Mouse (Mus musculus): ENCODE measurements around the gene Guk1.
A peak's percentile ranks its signal among the peaks of the same experiment; 100 is the strongest.

Guk1 gene

DNA sequence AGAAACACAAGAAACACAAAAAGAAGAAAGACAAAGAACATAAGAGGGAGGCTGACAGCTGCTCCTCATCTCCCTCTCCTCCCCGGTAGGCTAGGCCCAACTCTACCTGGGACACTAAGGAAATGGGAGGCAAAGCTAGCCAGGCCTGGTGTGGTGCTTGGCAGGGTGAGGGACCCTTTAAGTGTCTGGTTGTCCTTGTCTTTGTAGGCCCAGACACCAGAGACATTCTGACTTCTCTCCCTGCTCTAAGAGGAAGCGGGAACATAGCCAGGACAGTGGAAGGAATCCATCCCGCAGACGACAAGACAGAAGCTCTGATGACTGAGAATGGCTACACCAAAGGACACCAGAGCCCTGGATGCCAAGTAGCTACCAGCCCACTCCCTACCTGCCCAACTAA, 18.0 kb upstream of the Guk1 start:
- DNase-seq = no peak

- DNase-seq = no peak
Observed at GRCm38 (mm10) chr11:59209580-59209979, 17.6 kb upstream of the Guk1 start.

DNA sequence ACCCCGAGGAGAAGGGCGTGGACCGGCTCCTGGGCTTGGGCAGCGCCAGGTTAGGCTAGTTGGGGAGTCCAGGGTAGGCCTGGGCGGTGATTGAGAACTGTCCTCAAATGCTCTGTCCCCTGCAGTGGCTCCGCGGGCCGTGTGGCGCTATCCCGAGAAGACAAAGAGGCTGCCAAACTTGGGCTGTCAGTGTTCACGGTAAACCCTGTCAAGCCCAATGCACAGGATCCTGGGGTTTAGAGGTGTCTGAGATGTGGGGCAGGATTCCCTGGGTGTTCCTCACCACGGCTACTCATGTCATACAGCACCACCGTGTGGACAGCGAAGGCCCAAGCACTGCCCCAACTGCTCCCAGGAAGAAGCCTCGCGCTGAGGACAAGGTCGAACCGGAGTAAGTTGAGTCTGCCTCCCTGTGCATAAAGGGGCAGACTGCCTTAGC, 17.0 kb upstream of the Guk1 start:
- DNase-seq = peak; percentile 57

- DNase-seq = peak; percentile 93
Observed at GRCm38 (mm10) chr11:59208153-59208831, 16.3 kb upstream of the Guk1 start, which contains the start of gene 2310033P09Rik. 2310033P09Rik (plus strand) TSS chr11:59208321.

GRCm38 (mm10) chr11:59202081-59202995, 10.3 kb upstream of the Guk1 start, which contains the start of gene Mrpl55:
Mrpl55 (plus strand) TSS chr11:59202486.
- DNase-seq = peak; percentile 89

- no peak for DNase-seq
Observed at GRCm38 (mm10) chr11:59201216-59202002, 9.4 kb upstream of the Guk1 start.

GRCm38 (mm10) chr11:59196230-59196629, 4.2 kb upstream of the Guk1 start:
- DNase-seq = no peak

DNA sequence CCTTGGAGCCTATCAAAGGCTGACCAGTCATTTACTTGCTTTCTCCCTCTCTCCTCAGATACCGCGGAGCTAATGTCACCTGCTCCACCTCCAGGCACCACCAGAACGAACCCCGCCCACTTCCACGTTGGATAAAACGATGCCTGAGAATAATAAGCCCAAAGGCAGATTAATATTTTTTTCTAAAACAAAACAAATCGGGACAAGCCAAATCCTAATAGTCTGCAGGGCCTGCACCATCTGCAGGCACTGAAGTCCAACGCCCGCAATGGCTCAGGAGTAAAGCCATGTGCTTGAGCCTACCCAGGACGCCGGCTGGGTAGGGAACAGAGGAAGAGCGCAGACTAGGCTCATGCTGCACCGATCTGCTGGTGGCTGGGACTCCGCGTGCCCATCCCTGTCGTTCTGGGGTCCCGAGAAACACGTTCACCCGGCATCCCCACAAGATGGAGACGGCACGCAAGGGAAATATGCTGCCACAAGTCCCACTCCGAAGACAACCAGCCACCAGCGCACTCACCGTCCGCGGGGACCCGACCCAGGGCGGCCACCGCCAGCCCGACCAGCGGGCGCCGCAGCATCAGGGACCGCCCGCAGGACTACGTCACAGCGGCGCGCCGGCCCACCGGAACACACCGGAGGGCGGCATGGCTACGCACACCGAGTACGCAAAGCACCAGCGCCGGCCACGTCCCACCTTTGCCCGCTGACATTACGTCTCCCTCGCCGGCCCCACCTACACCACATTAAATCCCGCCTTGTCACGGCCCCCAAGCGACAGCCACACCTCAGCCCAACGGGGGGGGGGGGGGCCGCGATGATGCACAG, 567 bp downstream of the Guk1 start:
- peak; percentile 87 for DNase-seq

DNA sequence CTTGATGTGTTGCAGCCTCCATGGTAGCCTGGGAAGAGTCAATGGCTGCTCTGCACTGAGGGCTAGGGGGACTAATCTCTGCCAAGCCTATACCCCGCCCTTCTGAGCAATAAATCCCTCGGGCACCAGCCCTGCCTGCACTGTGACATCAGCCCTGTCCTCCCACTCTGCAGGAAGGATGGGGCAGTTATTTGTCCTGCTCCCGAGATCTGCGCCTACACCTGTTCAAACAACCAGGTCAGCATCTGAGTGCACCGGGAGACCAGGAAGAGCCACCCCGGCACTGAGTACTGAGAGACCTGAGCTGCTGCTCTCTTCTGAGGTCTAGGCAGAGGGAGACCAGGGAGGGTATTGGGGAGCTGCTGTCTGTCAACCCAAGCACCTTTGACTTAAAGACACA, 4.3 kb downstream of the Guk1 start:
- no peak for DNase-seq

DNA sequence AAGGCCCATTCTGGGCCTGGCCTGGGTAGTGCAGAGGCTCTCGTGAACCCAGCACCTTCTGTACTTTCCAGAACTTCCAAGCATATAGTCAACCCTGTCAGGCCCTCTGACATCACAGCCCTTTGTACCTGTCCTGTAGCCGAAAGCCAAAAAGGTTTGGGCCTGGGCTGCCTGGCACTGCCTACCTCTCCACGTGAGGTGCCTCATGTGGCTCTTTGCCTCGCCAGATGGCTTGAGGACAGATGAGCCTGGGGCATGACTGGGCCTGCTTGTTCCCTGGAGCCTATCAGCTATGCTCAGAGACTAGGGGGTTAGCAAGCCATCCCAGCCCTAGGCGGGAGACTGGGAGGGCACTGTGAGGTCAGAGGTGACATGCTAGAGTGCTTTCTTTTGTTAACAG, 6.5 kb downstream of the Guk1 start:
- no peak for DNase-seq

DNA sequence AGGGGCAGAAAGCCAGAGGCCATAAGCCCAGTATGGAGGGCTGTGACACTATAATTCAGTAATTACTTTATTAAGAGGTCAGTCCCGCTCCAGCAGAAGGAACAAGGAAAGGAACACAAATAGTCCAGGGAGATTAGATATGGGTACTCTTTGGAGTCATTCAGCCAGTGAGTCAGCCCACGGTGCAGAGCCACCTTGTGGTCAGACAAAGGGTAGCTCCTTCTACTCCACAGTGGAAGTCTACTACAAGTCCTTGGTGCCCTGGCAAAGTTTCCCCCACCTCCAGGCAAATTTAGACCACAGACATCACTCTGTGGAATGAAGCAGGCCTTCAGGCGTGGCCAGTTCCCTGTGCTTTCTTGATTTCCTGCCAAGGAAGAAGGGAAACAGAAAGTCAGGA, 8.2 kb downstream of the Guk1 start:
- DNase-seq = peak; percentile 44

DNA sequence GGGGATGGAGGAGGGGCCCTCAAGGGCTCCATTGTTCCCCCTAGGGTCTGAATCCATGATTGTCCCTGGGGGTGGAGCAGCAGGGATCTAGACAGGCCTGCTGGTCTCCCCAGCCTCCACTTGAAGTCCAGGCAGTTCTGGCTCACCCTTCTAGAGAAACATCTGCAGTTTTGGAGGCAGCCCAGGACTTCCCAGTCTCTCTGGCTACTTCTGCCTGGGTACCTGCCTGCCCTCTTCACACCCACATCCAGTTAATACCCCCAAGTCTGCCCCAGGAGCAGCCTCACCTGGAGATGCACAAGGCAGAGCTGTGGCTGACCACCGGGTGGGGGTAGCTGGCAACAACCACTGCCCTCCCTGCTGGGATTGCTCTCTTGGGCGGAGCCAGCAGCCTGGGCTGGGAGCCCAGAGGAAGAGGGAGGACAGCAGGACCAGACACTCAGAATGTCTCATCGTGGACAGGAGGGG, 9.1 kb downstream of the Guk1 start, which contains the start of gene Gjc2:
Gene Gjc2, minus strand, starts transcription at position 350 of the 468 bp plus-strand sequence.
- peak; percentile 33 for DNase-seq

- no peak for DNase-seq
Observed at GRCm38 (mm10) chr11:59176921-59177320, 15.1 kb downstream of the Guk1 start.

GRCm38 (mm10) chr11:59176475-59176874, 15.5 kb downstream of the Guk1 start:
- DNase-seq = no peak

DNA sequence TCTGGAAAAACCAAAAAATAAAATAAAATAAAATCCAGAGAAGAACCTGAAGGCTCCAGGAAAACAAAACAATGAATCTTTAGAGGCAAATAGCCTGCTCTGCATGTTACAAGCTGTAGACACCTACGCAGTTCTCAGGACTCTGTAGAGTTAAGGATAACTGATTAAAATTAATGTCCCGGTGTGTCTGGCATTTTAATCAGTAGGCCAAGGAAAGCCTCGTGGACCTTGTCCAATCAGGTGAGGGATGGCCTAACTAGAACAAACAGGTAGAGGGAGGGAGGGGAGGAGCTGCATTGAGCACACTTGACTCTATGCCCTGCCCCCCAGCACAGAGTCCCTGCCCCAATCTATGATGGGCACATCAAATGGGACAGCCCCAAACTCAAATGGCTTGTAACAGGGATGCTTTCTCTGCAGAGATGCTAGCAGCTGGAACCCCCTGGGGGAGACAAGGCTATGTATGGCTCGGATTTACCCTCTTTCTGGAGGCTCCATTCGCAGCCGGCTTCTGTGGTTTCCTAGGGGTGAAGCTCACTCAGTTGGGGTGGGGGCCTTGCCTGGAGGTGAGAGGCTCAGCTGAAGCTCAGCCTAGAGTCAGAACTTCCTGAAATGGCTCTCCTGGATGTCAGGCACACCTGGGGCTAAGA, 17.7 kb downstream of the Guk1 start:
- no peak for DNase-seq

DNA sequence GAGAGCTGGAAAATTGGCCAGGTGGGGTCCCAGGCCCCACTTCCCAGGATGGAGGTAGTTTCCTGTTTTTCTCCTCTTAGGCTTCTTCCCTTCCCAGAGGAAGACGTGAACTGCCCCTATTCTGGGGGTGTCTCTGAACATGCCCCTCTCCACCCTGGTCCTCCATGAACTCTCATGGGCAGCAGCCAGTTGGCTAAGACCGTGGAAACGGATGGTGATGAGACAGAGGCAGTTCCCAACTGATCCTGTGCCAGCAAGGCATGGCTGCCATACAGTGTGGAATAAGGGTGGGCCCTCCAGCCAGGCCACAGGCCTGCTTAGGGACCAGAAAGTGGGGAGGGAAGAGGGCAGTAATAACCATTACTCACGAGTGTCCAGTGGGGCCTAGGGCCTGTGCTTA, 21.5 kb downstream of the Guk1 start:
- no peak for DNase-seq

DNA sequence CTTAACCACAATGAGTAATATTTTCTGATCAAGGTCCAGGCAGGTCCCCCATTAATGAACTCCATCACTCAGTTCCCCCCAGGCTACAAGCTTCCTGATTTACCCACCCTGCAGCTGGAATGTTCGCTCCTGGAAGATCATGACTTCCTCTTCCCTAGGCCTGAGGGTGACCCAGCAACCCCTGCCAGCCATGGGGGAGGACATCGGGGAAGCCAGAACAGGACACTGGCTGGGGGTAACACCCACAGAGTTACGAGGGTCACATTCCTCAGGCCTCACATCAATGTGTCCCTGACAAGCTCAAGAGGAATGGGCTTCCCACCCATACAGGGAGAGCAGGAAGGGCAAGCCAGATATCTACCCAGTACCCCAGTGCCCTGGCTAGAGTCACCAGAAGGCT, 22.2 kb downstream of the Guk1 start:
- DNase-seq = no peak

- no peak for DNase-seq
Observed at GRCm38 (mm10) chr11:59165616-59166241, 26.3 kb downstream of the Guk1 start.

- no peak for DNase-seq
Observed at GRCm38 (mm10) chr11:59164384-59164783, 27.6 kb downstream of the Guk1 start.

DNA sequence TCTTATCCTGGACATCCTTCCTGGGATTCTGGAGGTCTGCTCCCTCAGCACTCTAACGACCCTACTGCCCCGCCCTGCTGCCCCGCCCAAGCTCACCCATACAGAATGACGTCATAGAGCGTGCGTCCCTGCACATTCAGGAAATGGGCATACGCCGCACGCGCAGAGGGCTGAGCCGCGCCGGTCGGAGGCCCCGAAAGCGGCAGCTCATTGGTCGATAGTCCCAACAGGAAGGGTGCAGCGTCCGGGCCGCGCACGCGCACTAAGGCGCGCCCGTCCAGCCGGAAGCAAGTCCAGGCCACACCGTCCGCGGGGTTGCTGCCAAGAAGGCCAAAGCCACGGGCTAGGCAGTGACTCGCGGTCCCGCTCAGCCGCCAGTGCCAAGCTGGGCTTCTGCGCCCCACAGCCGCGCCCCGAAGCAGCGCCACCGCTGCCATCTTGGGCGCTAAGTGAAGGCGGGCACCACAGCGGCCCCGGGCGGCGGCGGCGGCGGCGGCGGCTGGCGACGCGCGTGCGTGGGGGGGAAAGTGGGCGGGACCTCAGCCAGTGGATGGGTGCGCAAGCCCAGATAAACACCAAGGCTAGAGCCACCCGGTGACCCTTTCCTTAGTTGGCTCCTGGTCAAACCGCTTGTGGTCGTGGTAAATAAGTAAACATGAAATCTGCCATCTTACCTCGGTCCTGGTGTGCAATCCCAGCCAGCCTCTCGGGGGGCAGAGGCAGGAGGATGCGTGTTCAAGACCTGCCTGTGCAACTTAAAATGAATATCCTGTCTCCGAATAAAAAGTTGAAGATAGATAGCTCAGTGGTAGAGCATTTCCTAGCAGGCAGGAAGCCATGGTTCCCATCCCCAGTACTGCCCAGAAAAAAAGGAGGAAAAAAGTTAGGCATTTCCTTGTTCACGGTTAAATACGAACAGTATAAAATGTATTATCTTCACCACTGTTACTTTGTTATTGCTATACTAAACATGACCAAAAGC, 28.5 kb downstream of the Guk1 start, which contains the start of gene Iba57:
Gene Iba57, minus strand, starts transcription at position 485 of the 982 bp plus-strand sequence.
- peak; percentile 99 for DNase-seq

Data from cerebellum, adult 11 months (tissue).